Comparison of ENCODE assay signal across 10 mouse cellular contexts in genomic region chr14:29015896-29016295, GRCm38 (mm10). TPM values are rescaled to one million over a fixed set of nuclear protein-coding genes. Genes with fewer than 3 reads are reported as not detected.
A peak's percentile ranks its signal among the peaks of the same experiment; 100 is the strongest.
DNase-seq lines count a peak whose midpoint lies in the region; ATAC-seq lines count a peak whose summit lies in the region.
"Had no signal": no experiment of that assay in that cellular context is flagged by ENCODE, and none has a peak within 500 bp of the region (broad histone marks: within the 10 kb centered on the region; RNA-seq: fewer than 3 reads in every experiment).

No protein-coding gene starts in this region.

- no peak overlapping the region for H3K4me3 ChIP-seq in embryonic facial prominence, embryonic 15.5 days (replicated peaks)
- no peak overlapping the region for H3K4me3 ChIP-seq in neural tube, embryonic 13.5 days

- H3K4me2 ChIP-seq in embryonic facial prominence, embryonic 15.5 days (replicated peaks) = no peak overlapping the region
- H3K4me2 ChIP-seq in neural tube, embryonic 13.5 days = no peak overlapping the region

- WGBS in embryonic facial prominence, embryonic 15.5 days = 44% methylated on average over 5 of the region's 5 CpGs
- WGBS in neural tube, embryonic 13.5 days = 29% methylated on average over 5 of the region's 5 CpGs

- H3K27ac ChIP-seq in embryonic facial prominence, embryonic 15.5 days (replicated peaks) = peak overlapping the region; percentile 34
- H3K27ac ChIP-seq in neural tube, embryonic 13.5 days (replicated peaks) = no peak overlapping the region
- H3K27ac ChIP-seq: kidney, postnatal 0 days had no signal

- no peak for ATAC-seq in embryonic facial prominence, embryonic 15.5 days (ENCODE audit: insufficient number of reproducible peaks, low FRiP score, low TSS enrichment, low read depth)
- peak; percentile 61; the same call in 1 of the 2 replicates for ATAC-seq in neural tube, embryonic 13.5 days (ENCODE audit: low read depth)

- H3K9me3 ChIP-seq in embryonic facial prominence, embryonic 15.5 days (replicated peaks) = no peaks in the 10 kb centered on the region
- H3K9me3 ChIP-seq in neural tube, embryonic 13.5 days = no peaks in the 10 kb centered on the region

- H3K36me3 ChIP-seq in embryonic facial prominence, embryonic 15.5 days = no peaks in the 10 kb centered on the region
- H3K36me3 ChIP-seq in neural tube, embryonic 13.5 days = no peaks in the 10 kb centered on the region

- intact Hi-C loops in left cerebral cortex, postnatal 14 days (cut with DNase I) = no loop called here

- no peak overlapping the region for H3K9ac ChIP-seq in embryonic facial prominence, embryonic 15.5 days
- no peak overlapping the region for H3K9ac ChIP-seq in neural tube, embryonic 13.5 days

- peaks cover 24% of the 10 kb centered on the region for H3K4me1 ChIP-seq in embryonic facial prominence, embryonic 15.5 days
- H3K4me1 ChIP-seq in neural tube, embryonic 13.5 days (replicated peaks) = peaks cover 16% of the 10 kb centered on the region

- DNase-seq in left cerebral cortex, postnatal 14 days (ENCODE audit: low spot score in 2 of 2) = peak; percentile 35 to 36
- DNase-seq in left cerebral cortex, adult 11 months (ENCODE audit: low spot score) = no peak
- DNase-seq in kidney, postnatal 14 days = peak; percentile 66
- DNase-seq in spleen, postnatal 4 days (ENCODE audit: low spot score in 2 of 2) = no peak
- no peak for DNase-seq in testis, postnatal 14 days (ENCODE audit: low spot score)

- no peaks in the 10 kb centered on the region for H3K27me3 ChIP-seq in embryonic facial prominence, embryonic 15.5 days
- H3K27me3 ChIP-seq in neural tube, embryonic 13.5 days = no peaks in the 10 kb centered on the region

RNA-seq across cellular contexts. Expression of gene Lrtm1, which starts 2.1 kb away (rescaled TPM):
- total RNA-seq in left cerebral cortex, postnatal 14 days (2021) = not detected
- polyA plus RNA-seq in embryonic facial prominence, embryonic 15.5 days (2015; fragmentation: Nextera tagmentation; extraction: Ambion mirVana) = 0.61 and 0.98 TPM in 2 replicates
- polyA plus RNA-seq in neural tube, embryonic 13.5 days (2015; fragmentation: Nextera tagmentation; extraction: Ambion mirVana) = 0.23 and 0.24 TPM in 2 replicates
- total RNA-seq: MEL had no signal
- polyA plus RNA-seq: spleen, adult 2 months had no signal

Comparison
In these comparisons a context has a peak if more than half of its experiments do, and no peak if none do; other contexts are left out.
1. DNase-seq: peak in left cerebral cortex, postnatal 14 days (2 of 2) and kidney, postnatal 14 days (single experiment); none in left cerebral cortex, adult 11 months (single experiment), spleen, postnatal 4 days (0 of 2) and testis, postnatal 14 days (single experiment).